Mouse (Mus musculus) intestine, embryonic 15.5 days (tissue): ENCODE results near the gene Frem2. TPM values are rescaled to one million over a fixed set of nuclear protein-coding genes. Genes with fewer than 3 reads are reported as not detected.

Source experiments
- ATAC-seq: fragments of 200-750 bp; cut with Nextera tagmentation; 2 replicates; pipeline ENCODE4 v1.8.0; 2017; ENCODE audit warnings: moderate TSS enrichment, moderate library complexity
- H3K27ac ChIP-seq: fragments of 300-500 bp; sonication (generic); 2 replicates; pipeline ENCODE4 v1.5.1; 2015; ENCODE audit warnings: mild to moderate bottlenecking, inconsistent platforms
- H3K27me3 ChIP-seq: fragments of 300-500 bp; sonication (generic); replicated peaks from 2 replicates; pipeline ENCODE4 v1.6.1; 2015; ENCODE audit warnings: inconsistent platforms
- H3K36me3 ChIP-seq: fragments of 300-500 bp; sonication (generic); 2 replicates; pipeline ENCODE4 v1.6.1; 2015; ENCODE audit warnings: inconsistent platforms
- H3K4me1 ChIP-seq: fragments of 300-500 bp; sonication (generic); replicated peaks from 2 replicates; pipeline ENCODE4 v1.6.1; 2015; ENCODE audit warnings: inconsistent platforms
- H3K4me2 ChIP-seq: fragments of 300-500 bp; sonication (generic); replicated peaks from 2 replicates; pipeline ENCODE4 v1.6.1; 2015; ENCODE audit warnings: mild to moderate bottlenecking, inconsistent platforms
- H3K4me3 ChIP-seq: fragments of 300-500 bp; sonication (generic); replicated peaks from 2 replicates; pipeline ENCODE4 v1.5.1; 2015; ENCODE audit warnings: inconsistent platforms
- H3K9ac ChIP-seq: fragments of 300-500 bp; sonication (generic); 2 replicates; pipeline ENCODE4 v1.6.1; 2015; ENCODE audit warnings: inconsistent platforms
- H3K9me3 ChIP-seq: fragments of 300-500 bp; sonication (generic); 2 replicates; pipeline ENCODE4 v1.6.1; 2016; ENCODE audit warnings: inconsistent platforms
- WGBS: fragments of 180-500 bp; shearing (Covaris S2); methylation state at CpG from one replicate; pipeline ENCODE4 v1.1.7; 2015; 5-methylcytosine and 5-hydroxymethylcytosine counted together
- polyA plus RNA-seq: library from polyadenylated mRNA; unstranded; fragments of >200 nt; fragmentation: Nextera tagmentation; extraction: Ambion mirVana; gene quantifications from 2 replicates; pipeline ENCODE4 v1.2.1, GENCODE M21; 2015

The Frem2 gene
- polyA plus RNA-seq, 1 experiment from 2014 or later = 7.1 TPM

GRCm38 (mm10) chr3:53656328-53656877 is 752 bp downstream of the Frem2 start:
- 1% methylated on average over 42 of the region's 42 CpGs for WGBS
- Histone ChIP-seq H3K9ac (peak overlapping the region; percentile 43), H3K27me3 (peaks cover 3% of the 10 kb centered on the region; the same call in 1 of the 2 replicates), H3K4me3 (peak overlapping the region; percentile 59), H3K9me3 (peaks cover 8% of the 10 kb centered on the region; the same call in 1 of the 2 replicates), H3K4me1 (peaks cover 7% of the 10 kb centered on the region; the same call in 1 of the 2 replicates), H3K4me2 (peak overlapping the region; percentile 97), H3K36me3 (peaks cover 21% of the 10 kb centered on the region), H3K27ac (peak overlapping the region; percentile 87)
- peak; percentile 46 for ATAC-seq

- Histone ChIP-seq H3K27ac (no peak overlapping the region), H3K4me1 (peaks cover 7% of the 10 kb centered on the region; the same call in 1 of the 2 replicates), H3K9me3 (peaks cover 8% of the 10 kb centered on the region; the same call in 1 of the 2 replicates), H3K36me3 (peaks cover 21% of the 10 kb centered on the region), H3K9ac (no peak overlapping the region), H3K4me2 (peak overlapping the region; percentile 97; the same call in 1 of the 2 replicates), H3K4me3 (no peak overlapping the region), H3K27me3 (peaks cover 3% of the 10 kb centered on the region; the same call in 1 of the 2 replicates)
- 89% methylated on average over 13 of the region's 13 CpGs for WGBS
- no peak for ATAC-seq
Observed at GRCm38 (mm10) chr3:53655343-53655742, 1.8 kb downstream of the Frem2 start.

GRCm38 (mm10) chr3:53650003-53650748 is 7.0 kb downstream of the Frem2 start:
- peak overlapping the region; percentile 12; the same call in 1 of the 2 replicates for H3K4me2 ChIP-seq

GRCm38 (mm10) chr3:53649425-53649824 is 7.7 kb downstream of the Frem2 start:
- H3K4me2 ChIP-seq = no peak overlapping the region
- H3K27me3 ChIP-seq = no peaks in the 10 kb centered on the region
- H3K27ac ChIP-seq = no peak overlapping the region
- H3K36me3 ChIP-seq = peaks cover 15% of the 10 kb centered on the region
- no peak overlapping the region for H3K4me3 ChIP-seq
- no peaks in the 10 kb centered on the region; the same call in 1 of the 2 replicates for H3K9me3 ChIP-seq
- 54% methylated on average over 4 of the region's 4 CpGs for WGBS
- no peak for ATAC-seq
- H3K4me1 ChIP-seq = 0 out of 2 replicates have a peak, but pooled peaks cover 2% of the 10 kb centered on the region
- H3K9ac ChIP-seq = no peak overlapping the region

More at GRCm38 (mm10) chr3:53650003-53650748, 7.0 kb downstream of the Frem2 start:
- Histone ChIP-seq H3K27me3 (no peaks in the 10 kb centered on the region), H3K4me3 (no peak overlapping the region), H3K27ac (no peak overlapping the region), H3K36me3 (peaks cover 21% of the 10 kb centered on the region), H3K4me1 (0 out of 2 replicates have a peak, but pooled peaks cover 2% of the 10 kb centered on the region), H3K9ac (no peak overlapping the region), H3K9me3 (peaks cover 5% of the 10 kb centered on the region; the same call in 1 of the 2 replicates)
- WGBS = 21% methylated on average over 8 of the region's 8 CpGs
- ATAC-seq = no peak

- H3K4me2 ChIP-seq = no peak overlapping the region
- H3K27me3 ChIP-seq = no peaks in the 10 kb centered on the region
- no peaks in the 10 kb centered on the region; the same call in 1 of the 2 replicates for H3K9me3 ChIP-seq
- ATAC-seq = no peak
- WGBS = 91% methylated on average over 4 of the region's 4 CpGs
- H3K27ac ChIP-seq = no peak overlapping the region
- H3K36me3 ChIP-seq = peaks cover 10% of the 10 kb centered on the region
- 0 out of 2 replicates have a peak, but pooled peaks cover 2% of the 10 kb centered on the region for H3K4me1 ChIP-seq
- no peak overlapping the region for H3K4me3 ChIP-seq
- H3K9ac ChIP-seq = no peak overlapping the region
Observed at GRCm38 (mm10) chr3:53648902-53649301, 8.3 kb downstream of the Frem2 start.

- no peak for ATAC-seq
- H3K36me3 ChIP-seq = no peaks in the 10 kb centered on the region
- H3K9ac ChIP-seq = no peak overlapping the region
- no peak overlapping the region for H3K4me3 ChIP-seq
- H3K27me3 ChIP-seq = no peaks in the 10 kb centered on the region
- 72% methylated on average over 3 of the region's 3 CpGs for WGBS
- no peaks in the 10 kb centered on the region for H3K9me3 ChIP-seq
- H3K27ac ChIP-seq = no peak overlapping the region
- no peaks in the 10 kb centered on the region for H3K4me1 ChIP-seq
- H3K4me2 ChIP-seq = no peak overlapping the region
Observed at GRCm38 (mm10) chr3:53635948-53636347, 21.2 kb downstream of the Frem2 start.

- Histone ChIP-seq H3K9ac (no peak overlapping the region), H3K4me1 (no peaks in the 10 kb centered on the region), H3K9me3 (no peaks in the 10 kb centered on the region), H3K4me2 (no peak overlapping the region), H3K36me3 (no peaks in the 10 kb centered on the region), H3K27me3 (no peaks in the 10 kb centered on the region), H3K4me3 (no peak overlapping the region), H3K27ac (no peak overlapping the region)
- ATAC-seq = no peak
- 75% methylated on average over 14 of the region's 14 CpGs for WGBS
Observed at GRCm38 (mm10) chr3:53631126-53631525, 26.0 kb downstream of the Frem2 start.

GRCm38 (mm10) chr3:53630630-53631029 is 26.5 kb downstream of the Frem2 start:
- ATAC-seq = no peak
- Histone ChIP-seq H3K27ac (no peak overlapping the region), H3K36me3 (no peaks in the 10 kb centered on the region), H3K9me3 (no peaks in the 10 kb centered on the region), H3K4me2 (no peak overlapping the region), H3K4me3 (no peak overlapping the region), H3K9ac (no peak overlapping the region), H3K4me1 (no peaks in the 10 kb centered on the region), H3K27me3 (no peaks in the 10 kb centered on the region)
- WGBS = 45% methylated on average over 4 of the region's 4 CpGs

GRCm38 (mm10) chr3:53629966-53630365 is 27.2 kb downstream of the Frem2 start:
- 80% methylated on average over 5 of the region's 5 CpGs for WGBS
- H3K9me3 ChIP-seq = no peaks in the 10 kb centered on the region
- no peaks in the 10 kb centered on the region for H3K27me3 ChIP-seq
- H3K36me3 ChIP-seq = no peaks in the 10 kb centered on the region
- ATAC-seq = no peak
- no peak overlapping the region for H3K4me3 ChIP-seq
- H3K27ac ChIP-seq = no peak overlapping the region
- no peaks in the 10 kb centered on the region for H3K4me1 ChIP-seq
- H3K4me2 ChIP-seq = no peak overlapping the region
- no peak overlapping the region for H3K9ac ChIP-seq

GRCm38 (mm10) chr3:53623222-53623621 is 33.9 kb downstream of the Frem2 start:
- H3K9ac ChIP-seq = no peak overlapping the region
- peaks cover 5% of the 10 kb centered on the region for H3K4me1 ChIP-seq
- H3K4me3 ChIP-seq = no peak overlapping the region
- no peaks in the 10 kb centered on the region for H3K27me3 ChIP-seq
- H3K9me3 ChIP-seq = no peaks in the 10 kb centered on the region
- no peak overlapping the region for H3K4me2 ChIP-seq
- ATAC-seq = no peak
- no peaks in the 10 kb centered on the region for H3K36me3 ChIP-seq
- no peak overlapping the region for H3K27ac ChIP-seq
- WGBS = 71% methylated on average over 8 of the region's 8 CpGs

GRCm38 (mm10) chr3:53620978-53621377 is 36.2 kb downstream of the Frem2 start:
- peaks cover 5% of the 10 kb centered on the region for H3K4me1 ChIP-seq
- ATAC-seq = no peak
- H3K4me3 ChIP-seq = no peak overlapping the region
- peak overlapping the region; percentile 34; the same call in 1 of the 2 replicates for H3K27ac ChIP-seq
- H3K9me3 ChIP-seq = no peaks in the 10 kb centered on the region
- H3K27me3 ChIP-seq = no peaks in the 10 kb centered on the region
- no peak overlapping the region for H3K9ac ChIP-seq
- H3K4me2 ChIP-seq = no peak overlapping the region
- WGBS = 68% methylated on average over 3 of the region's 3 CpGs
- H3K36me3 ChIP-seq = no peaks in the 10 kb centered on the region

GRCm38 (mm10) chr3:53620355-53620754 is 36.8 kb downstream of the Frem2 start:
- H3K4me3 ChIP-seq = no peak overlapping the region
- ATAC-seq = peak; percentile 55
- no peak overlapping the region for H3K9ac ChIP-seq
- 0 out of 2 replicates have a peak overlapping the region, but pooled peaks have one; percentile 32 for H3K27ac ChIP-seq
- H3K4me1 ChIP-seq = peaks cover 5% of the 10 kb centered on the region
- no peaks in the 10 kb centered on the region for H3K36me3 ChIP-seq
- 60% methylated on average over 8 of the region's 8 CpGs for WGBS
- H3K9me3 ChIP-seq = no peaks in the 10 kb centered on the region
- H3K4me2 ChIP-seq = no peak overlapping the region; the same call in 1 of the 2 replicates
- no peaks in the 10 kb centered on the region for H3K27me3 ChIP-seq
